Mouse (Mus musculus) urinary bladder, postnatal 14 days (tissue): Measurements from ENCODE around the gene Rfc2.
A peak's percentile ranks its signal among the peaks of the same experiment; 100 is the strongest.

Experiments
- DNase-seq: peaks from one replicate; pipeline ENCODE4 v3.0.0; 2021; ENCODE audit warnings: low spot score

Gene Rfc2

DNA sequence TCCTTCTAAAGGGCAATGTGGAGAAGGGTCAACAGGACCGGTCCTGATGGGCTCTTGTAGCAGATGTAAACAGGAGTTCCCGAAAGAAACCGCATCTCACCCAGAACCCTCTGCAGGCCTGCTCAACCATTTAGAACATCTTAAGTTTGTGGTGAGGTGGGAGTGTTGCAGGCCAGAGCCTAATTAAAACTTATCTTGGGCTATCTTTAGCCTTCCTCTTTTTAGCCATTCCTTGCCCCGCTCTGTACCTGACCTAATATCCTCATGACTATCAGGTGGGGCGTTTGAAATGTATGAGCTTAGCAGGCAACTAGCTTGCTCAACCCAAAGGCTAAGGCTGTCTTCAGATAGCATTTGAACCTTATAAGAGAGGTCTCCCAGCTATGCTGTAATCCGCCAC is 15.5 kb upstream of the Rfc2 start:
- DNase-seq, result no peak

DNA sequence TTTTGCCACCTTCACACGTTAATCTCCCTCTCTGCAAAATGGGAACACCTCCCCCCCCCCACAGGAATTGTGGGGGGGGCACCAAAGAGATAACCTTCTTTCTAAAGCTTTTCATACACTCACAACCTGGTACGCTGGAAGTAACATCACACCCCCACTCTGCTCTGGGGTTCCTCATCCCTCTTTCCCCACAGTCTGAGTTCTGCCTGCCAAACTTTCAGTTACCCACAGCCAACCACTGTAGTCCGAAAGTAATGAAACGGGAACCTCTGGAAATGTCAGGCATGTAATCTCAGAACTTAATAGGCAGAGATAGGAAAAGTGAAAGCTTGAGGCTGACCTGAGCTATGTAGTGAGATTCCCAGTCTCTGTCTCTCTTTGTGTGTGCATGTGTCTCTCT is 13.7 kb upstream of the Rfc2 start:
- no peak for DNase-seq

DNA sequence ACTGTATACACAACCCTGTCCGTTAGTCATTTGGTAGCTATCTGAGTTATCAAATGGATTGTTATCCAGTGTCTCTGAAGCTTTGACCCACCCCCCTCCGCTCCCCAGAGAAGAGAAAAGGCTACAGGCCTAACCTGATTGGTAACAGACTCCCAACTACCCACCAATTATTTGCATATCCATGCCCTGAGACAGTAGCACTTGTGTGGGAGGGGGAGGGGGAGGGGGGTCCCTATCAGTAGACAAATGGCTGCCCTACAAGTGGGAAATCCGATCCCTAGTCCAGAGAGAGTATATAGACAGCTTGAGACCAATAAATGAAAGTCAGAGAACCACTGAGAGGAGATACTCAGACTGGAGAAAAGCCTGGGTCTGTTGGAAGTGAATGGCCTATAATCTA is 13.1 kb upstream of the Rfc2 start:
- no peak for DNase-seq

DNA sequence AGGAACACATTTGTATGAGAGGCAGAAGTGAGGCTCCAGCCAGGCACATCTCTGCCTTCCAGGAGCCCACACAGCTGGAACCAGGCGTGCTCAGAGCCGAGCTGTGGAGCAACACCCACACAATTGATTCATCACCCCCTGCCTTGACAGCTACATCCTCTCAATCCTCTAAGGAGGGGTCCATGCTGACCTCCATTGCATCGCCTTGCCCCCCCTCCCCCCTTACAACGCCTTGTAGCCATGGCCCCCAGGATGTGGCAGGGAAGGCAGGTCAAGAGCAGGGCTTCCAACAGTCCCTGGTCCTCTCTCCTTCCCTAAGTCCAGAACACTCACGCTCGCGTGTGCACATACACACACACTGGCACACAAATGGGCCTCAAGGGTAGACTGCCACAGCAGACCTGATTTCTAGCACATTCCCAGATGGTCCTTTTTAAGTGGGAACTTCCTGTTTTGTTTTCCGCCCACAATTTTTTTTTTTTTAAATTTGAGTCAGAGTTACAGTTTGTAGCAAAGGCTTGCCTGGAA is 12.1 kb upstream of the Rfc2 start:
- DNase-seq, result no peak

DNA sequence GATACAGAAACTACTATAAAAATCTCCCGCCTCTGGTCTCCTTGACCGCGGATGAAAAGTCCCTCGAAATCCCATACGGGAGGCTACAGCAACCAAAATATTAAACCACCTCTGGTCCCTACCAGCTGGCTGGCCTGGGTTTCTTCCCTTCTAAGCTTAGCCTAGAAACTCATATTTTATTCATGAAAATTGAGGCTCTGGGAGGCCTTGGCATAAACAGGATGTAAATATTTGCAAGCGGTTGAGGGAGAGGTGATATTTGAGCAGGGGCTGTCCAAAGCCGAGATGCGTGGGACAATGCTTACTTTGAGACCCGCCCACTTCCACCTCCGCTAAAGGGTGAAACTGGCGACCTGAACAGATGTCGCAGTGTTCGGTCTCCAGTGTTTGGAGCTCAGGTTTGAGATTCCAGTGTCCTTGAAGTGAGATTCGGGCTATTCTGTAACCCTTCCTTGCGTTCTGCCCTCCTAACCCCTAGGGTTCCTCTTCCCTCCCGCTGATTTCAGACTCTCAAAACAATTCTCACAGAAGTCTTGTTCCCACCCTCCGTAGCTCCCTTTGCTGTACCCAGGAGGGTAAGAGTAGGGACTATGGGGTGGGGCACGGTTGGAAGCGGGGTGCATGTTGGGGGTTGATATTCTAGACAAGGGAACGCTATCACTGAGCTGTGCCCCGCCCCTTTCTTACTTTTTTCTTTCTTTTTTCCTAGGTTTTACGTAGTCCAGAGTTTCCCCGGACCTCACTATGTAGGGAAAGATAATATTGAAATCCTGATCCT is 9.2 kb upstream of the Rfc2 start:
- peak; percentile 59 for DNase-seq

DNA sequence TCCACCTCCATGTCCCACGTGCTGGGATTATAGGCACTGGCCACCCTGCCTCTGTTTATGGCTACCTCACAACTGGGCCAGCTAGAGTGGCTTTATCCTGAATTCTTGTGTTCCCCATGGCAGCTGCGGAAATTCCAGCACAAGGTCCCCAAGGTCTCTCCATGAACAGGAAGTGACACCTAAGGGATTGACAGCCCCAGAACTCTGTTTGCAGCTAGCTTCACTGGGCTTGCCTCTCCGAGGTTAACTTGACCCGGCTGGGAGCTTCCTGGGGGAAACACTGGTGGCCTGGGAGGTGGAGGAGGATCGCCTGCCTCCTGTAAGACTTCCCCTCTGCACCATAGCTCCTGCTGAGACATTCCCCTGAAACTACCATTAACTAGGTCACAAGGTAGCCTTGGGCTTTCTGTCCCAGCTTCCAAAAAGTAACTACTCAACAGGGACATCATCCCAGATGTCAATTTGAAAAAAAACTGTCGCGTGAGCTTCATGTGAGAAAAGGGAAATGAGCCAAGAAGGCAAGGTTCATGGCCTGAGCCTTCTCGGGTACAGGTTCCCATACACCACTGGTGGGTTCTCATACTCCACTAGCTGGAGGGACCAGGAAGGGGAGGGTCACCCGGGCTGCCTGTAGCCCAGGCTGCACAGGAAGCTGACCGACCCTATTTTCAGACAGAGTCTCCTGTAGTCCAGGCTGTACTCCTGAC is 8.5 kb upstream of the Rfc2 start:
- no peak for DNase-seq

DNA sequence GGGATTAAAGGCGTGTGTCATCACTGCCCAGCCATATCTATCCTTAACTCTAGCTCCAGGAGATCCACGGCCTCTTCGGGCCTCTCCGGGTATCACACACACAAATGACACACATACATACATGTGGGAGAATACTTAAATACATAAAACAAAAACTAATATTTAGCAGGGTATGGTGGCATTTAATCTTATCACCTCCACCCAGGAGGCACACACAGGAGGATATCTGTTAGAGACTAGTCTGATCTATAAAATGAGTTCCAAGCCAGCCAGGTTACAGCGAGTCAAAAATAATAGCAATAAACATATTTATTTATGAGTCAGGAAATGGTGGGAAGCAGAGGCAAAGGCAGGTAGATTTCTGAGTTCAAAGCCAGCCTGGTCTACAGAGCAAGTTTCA is 5.3 kb upstream of the Rfc2 start:
- DNase-seq, result no peak

DNA sequence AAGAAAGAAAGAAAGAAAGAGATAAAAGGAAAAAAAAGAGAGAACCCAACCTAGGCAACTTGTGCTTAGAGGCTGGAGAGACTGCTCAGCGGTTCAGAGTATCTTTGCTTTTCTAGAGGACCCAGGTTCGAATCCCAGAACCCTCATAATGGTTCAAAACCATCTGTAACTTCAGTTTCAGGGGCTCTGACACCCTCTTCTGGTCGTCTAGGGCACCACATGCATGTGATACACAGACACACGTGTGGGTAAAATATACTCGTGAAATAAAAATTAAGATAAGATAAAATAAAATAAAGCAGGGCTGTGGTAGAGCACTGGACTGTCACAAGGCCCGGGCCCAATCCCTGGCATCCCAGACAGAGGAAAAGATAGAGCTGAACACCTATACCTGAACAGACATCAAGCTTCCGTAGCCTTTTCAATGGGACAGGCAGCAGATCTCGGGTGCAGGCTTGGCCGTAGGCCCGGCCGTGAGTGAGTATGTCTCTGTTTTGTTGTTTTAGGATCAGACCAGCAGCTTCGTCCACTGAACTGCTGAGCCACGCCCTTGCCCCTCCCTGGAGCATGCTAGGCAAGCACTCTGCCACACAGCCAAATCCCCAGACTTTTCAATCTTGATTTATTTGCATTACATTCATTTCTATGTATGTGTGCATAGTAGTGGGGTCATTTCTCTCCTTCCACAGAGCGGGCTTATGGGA is 4.5 kb upstream of the Rfc2 start:
- DNase-seq, result peak; percentile 72

DNA sequence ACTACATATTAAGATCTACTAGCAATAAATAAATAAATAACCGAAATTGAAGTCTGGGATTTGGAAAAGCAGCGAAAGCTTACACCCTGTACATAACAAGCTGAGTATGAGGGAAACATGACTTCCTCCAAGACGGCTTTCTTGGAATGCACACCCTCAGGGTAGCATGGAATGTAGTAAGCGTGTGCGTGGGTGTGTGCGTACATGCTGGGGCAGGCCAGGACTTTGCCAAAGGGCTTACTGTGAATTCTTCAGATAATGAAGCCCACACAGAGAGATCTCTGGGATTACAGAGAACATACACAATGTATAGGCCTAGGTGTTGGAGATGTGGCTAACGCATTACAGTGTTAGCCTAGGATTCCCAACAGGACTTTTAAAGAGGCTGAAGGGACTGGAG is 3.6 kb upstream of the Rfc2 start:
- peak; percentile 70 for DNase-seq

DNA sequence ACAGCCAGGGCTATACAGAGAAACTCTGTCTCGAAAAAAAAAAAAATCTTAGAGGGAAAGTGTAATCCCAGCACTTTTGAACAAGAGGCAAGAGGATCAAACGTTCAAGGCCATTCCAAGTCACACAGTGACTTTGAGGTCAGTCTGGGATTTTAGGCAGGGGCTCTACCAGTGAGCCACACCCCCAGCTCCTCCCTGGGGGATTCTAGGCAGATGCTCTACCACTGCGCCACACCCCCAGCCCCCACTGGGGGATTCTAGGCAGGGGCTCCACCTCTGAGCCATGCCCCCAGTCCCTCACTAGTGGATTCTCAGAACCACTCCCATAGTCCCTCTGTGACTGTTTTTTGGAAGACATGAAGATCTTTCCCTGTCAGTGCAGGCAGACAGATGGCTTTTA is 2.0 kb upstream of the Rfc2 start:
- DNase-seq, result no peak

DNA sequence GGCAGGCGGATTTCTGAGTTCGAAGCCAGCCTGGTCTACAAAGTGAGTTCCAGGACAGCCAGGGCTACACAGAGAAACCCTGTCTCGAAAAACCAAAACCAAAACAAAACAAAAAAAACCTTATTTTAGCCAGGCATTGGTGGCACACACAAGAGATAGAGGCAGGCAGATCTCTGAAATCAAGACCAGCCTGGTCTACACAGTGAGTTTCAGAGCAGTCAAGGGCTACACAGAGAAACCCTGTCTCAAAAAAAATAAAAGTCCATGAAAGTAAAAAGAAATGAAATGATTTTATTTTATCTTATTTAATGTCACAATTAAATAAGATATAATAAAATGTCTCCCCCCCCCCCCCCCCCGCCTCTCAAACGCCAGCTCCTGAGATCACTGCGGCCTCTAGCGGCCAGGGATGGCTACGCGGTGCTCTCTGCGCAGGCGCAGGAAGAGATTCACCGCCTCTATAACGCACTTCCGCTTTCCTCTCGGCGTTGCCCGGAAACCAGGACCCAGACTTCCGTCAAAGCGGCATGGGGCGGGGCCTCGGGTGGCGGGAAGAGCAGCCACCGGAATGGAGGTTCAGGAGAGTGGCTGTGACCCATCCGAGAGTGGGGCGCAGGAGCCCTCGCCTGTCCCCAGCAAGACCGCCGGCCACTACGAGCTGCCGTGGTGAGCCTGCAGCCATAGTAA is 1.2 kb downstream of the Rfc2 start:
- peak; percentile 97 for DNase-seq

DNA sequence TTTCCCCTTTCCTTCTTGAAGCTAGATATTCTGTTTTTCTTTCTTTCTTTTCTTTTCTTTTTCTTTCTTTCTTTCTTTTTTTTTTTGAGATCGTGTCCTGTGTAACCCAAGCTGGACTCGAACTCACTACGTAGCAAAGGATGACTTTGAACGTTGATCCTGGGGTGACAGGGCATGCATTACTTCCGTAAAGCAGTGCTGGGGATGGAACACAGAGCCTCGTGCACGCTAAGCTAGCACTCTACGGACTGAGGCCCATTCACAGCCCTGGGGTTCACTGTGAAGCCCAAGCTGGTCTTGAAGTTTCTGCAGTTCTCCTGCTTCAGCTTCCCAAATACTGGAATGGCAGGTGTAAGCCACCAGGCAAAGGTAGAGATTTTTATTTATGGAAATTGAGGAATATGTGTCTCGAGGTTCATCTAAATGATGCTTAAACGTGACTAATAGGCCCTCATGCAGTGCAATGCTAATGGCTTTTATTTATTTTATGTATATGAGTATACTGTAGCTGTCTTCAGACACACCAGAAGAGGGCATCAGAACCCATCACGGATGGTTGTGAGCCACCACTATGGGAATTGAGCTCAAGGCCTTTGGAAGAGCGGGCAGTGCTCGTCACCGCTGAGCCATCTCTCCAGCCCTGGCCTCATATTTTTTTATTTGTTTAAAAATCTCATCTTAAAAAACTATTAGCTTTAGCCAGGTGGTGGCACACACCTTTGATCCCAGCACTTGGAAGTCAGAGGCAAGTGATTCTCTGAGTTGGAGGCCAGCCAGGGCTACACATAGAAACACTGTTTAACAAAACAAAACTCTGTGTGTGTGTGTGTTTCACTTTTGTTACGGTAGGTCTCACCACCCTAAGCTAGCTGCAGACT is 2.1 kb downstream of the Rfc2 start:
- no peak for DNase-seq

DNA sequence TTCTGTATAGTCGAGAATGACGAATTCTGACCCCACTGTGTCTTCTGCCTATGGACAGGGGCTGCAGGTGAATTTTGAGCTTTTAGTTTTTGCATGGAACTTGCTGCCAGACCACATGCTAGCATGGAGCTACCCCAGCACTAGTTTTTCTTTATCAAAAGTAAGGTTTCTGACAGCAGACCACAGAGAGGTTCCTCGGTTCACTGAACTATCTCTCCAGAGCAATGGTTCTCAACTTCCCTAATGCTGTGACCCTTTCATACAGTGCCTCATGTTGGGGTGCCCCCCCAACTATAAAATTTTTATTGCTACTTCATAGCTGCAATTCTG is 2.7 kb downstream of the Rfc2 start:
- DNase-seq, result no peak

DNA sequence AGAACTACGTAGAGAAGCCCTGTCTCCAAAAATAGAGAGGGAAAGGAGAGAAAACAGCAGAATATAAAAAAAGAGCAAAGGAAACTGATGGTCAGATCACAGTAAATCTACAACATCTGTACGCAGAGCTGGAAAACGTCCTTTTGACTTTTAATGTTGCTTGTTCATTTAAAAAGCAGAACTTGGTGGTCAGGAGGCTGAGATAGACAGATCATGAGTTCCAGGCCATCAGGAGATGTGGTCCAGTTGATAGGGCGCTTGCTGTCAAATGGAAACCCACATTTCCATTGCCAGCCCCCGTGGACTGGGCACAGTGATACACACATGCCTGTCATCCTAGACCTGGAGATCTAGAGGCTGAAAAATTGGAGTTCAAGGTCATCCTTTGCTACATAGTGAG is 3.6 kb downstream of the Rfc2 start:
- DNase-seq, result no peak

DNA sequence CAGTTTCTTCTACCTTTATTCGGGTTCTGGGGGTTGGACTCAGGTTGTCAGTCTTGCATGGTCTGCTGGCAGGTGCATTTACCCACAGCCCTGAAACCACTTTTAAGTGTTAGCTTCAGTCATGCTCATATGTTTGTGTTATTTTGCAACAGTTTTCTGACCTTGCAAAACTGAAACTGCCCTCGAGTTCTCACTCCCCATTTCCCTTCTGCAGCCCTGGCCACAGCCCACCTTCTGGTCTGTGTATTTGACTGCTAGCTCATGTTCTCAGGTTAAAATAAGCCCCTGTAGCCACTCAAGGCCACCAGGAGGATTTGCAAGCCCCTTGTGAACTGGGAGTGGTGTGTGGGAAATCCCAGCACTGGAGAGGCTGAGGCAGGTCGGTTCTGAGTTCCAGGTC is 8.7 kb downstream of the Rfc2 start:
- no peak for DNase-seq

DNA sequence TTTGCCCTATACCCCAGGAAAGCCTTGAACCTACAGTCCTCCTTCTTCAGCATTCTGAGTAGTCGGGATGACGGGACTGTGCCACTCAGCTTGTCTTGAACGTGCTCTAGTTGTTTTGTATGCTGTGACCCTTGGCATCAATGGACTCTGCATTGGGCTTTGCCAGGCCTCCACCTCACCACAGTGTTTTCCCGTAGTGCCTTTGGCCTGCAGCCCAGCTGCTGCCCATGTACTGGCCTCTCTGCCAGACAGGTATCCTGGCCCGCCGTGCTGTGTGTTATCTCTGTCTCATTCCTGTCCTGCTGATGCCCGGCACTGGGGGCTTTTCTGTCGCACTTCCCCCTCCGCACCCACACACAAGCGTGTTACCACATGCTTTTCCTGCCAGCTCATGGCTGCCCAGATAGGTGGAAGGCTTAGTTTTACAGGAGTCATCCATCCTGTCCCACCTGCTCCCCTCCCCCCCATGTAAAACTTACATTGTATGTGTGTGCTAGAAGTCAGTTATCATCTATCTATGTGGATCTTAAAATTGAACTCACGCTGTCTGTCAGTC is 10.9 kb downstream of the Rfc2 start:
- peak; percentile 41 for DNase-seq

DNA sequence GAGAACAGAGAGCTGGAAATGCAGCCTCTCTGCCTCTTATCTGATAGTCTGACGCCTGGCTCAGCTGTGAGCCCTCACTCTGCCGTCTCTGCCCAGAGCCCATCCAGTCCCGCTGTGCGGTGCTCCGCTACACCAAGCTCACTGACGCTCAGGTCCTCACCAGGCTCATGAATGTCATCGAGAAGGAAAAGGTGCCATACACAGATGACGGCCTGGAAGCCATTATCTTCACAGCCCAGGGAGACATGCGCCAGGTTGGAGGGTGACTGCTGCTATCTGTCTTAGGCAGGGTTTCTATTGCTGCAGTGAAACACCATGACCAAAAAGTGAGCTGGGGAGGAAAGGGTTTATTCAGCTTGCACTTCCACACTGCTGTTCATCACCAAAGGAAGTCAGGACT is 11.9 kb downstream of the Rfc2 start:
- no peak for DNase-seq

DNA sequence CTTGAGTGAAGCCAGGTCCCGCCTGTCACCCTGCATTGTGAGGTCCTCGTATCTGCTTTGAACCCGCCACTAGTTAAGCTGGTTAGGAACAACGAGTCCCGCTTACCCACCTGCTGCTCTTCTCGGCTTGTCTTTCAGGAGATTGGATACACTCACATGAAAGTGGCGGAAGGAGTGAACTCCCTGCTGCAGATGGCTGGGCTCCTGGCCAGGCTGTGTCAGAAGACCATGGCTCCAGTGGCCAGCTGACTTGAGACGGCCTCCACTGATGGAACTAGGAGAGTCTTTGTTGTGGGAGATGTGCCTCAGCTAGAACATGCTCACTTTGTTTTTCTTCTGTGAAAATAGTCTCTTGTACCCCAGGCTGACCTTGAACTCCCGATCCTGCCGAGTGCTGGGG is 16.5 kb downstream of the Rfc2 start:
- DNase-seq, result no peak

DNA sequence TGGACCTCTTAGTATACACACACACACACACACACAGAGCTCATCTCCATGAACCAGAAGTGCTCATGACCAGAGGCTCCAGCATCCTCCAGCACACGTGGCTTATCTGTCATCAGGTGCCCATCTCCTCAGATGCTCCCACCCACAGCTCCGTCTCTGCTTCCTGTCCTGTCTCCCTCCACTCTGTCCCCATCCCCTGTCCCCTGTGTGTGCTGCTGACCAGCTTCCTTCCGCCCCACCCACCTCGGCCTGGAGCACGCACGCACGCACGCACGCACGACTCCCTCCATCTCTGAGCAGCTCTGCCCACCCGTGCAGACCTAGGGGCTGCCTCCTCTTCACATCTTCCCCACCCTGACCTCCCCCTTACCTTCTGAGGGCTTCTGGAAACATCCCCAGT is 23.2 kb downstream of the Rfc2 start:
- DNase-seq, result no peak

DNA sequence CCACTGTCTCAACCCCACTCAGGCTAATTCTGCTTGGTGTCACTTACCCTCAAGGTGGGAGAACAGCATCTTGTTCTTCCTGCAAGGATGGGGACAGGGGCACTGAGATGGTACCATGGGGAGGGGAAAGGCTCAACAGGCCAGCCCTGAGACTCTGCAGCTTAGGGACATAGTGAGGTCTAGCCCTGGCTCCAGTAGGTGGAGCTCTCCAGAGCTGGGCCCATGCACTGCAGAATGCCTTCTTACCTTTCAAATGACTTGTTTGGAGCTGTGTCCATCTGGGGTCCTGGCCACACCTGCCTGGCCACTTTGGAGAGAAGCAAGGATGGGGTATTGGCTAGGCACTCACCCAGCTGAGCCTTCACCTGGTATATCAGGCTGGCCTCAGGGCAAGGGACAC is 25.1 kb downstream of the Rfc2 start:
- no peak for DNase-seq

DNA sequence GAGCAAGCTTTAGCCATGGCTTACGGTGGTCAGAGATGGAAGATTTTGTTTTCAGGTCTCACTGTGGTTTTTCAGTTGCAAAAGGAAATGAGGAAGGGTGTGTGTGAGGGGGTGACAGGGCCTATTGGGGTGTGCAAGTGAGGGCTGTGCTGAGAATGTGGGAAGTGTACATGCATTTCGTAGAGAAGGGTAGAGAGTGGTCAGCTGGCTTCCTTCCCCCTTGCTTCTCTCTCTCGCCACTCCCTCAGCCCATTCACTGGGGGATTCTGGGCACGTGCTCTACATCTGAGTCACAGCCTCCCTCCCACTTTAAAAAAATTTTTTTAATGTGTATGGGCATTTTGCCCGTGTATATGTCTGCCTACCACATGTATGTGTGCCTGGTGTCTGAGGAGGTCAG is 26.0 kb downstream of the Rfc2 start:
- DNase-seq, result no peak
